Mouse (Mus musculus): Measurements from ENCODE around the gene Arfip1. TPM values are rescaled to one million over a fixed set of nuclear protein-coding genes. Genes with fewer than 3 reads are reported as not detected.

The Arfip1 gene
- polyA plus RNA-seq, 1 experiment from 2014 or later = 32.2 TPM

GRCm38 (mm10) chr3:84512774-84513515 is 69.5 kb downstream of the Arfip1 start:
- no peak for DNase-seq (ENCODE audit: low spot score)
- Histone ChIP-seq H3K4me3 (no peak overlapping the region), H3K9me3 (replicated peaks) (no peaks in the 10 kb centered on the region), H3K27ac (replicated peaks) (0 out of 2 replicates have a peak overlapping the region, but pooled peaks have one; percentile 33), H3K27me3 (ENCODE audit: low read depth, poor library complexity, severe bottlenecking) (no peaks in the 10 kb centered on the region), H3K4me1 (peaks cover 6% of the 10 kb centered on the region), H3K36me3 (no peaks in the 10 kb centered on the region; the same call in 1 of the 2 replicates)
- 83% methylated on average over 6 of the region's 6 CpGs for WGBS

GRCm38 (mm10) chr3:84505193-84505592 is 77.2 kb downstream of the Arfip1 start:
- 91% methylated on average over 4 of the region's 4 CpGs for WGBS
- Histone ChIP-seq H3K27ac (replicated peaks) (no peak overlapping the region), H3K36me3 (peaks cover 4% of the 10 kb centered on the region; the same call in 1 of the 2 replicates), H3K4me1 (peaks cover 23% of the 10 kb centered on the region), H3K9me3 (replicated peaks) (no peaks in the 10 kb centered on the region), H3K27me3 (ENCODE audit: low read depth, poor library complexity, severe bottlenecking) (no peaks in the 10 kb centered on the region), H3K4me3 (no peak overlapping the region)
- DNase-seq (ENCODE audit: low spot score) = no peak

GRCm38 (mm10) chr3:84504291-84504690 is 78.1 kb downstream of the Arfip1 start:
- H3K36me3 ChIP-seq = peaks cover 4% of the 10 kb centered on the region; the same call in 1 of the 2 replicates
- H3K27me3 ChIP-seq (ENCODE audit: low read depth, poor library complexity, severe bottlenecking) = no peaks in the 10 kb centered on the region
- H3K4me1 ChIP-seq = peaks cover 23% of the 10 kb centered on the region
- no peak for DNase-seq (ENCODE audit: low spot score)
- 91% methylated on average over 8 of the region's 8 CpGs for WGBS
- no peaks in the 10 kb centered on the region for H3K9me3 ChIP-seq (replicated peaks)
- H3K4me3 ChIP-seq = no peak overlapping the region
- H3K27ac ChIP-seq (replicated peaks) = no peak overlapping the region

- Histone ChIP-seq H3K36me3 (0 out of 2 replicates have a peak, but pooled peaks cover 4% of the 10 kb centered on the region), H3K4me1 (peaks cover 19% of the 10 kb centered on the region), H3K27me3 (ENCODE audit: low read depth, poor library complexity, severe bottlenecking) (no peaks in the 10 kb centered on the region), H3K4me3 (no peak overlapping the region), H3K27ac (replicated peaks) (no peak overlapping the region), H3K9me3 (replicated peaks) (no peaks in the 10 kb centered on the region)
- DNase-seq (ENCODE audit: low spot score) = no peak
- 78% methylated on average over 2 of the region's 2 CpGs for WGBS
Measured at GRCm38 (mm10) chr3:84502101-84502500, 80.3 kb downstream of the Arfip1 start.

GRCm38 (mm10) chr3:84500491-84500890 is 81.9 kb downstream of the Arfip1 start:
- Histone ChIP-seq H3K36me3 (peaks cover 7% of the 10 kb centered on the region; the same call in 1 of the 2 replicates), H3K9me3 (replicated peaks) (no peaks in the 10 kb centered on the region), H3K4me1 (peaks cover 19% of the 10 kb centered on the region), H3K27ac (replicated peaks) (no peak overlapping the region), H3K4me3 (no peak overlapping the region), H3K27me3 (ENCODE audit: low read depth, poor library complexity, severe bottlenecking) (no peaks in the 10 kb centered on the region)
- 89% methylated on average over 10 of the region's 10 CpGs for WGBS
- no peak for DNase-seq (ENCODE audit: low spot score)

GRCm38 (mm10) chr3:84497718-84498117 is 84.7 kb downstream of the Arfip1 start:
- no peak overlapping the region for H3K4me3 ChIP-seq
- H3K36me3 ChIP-seq = peaks cover 8% of the 10 kb centered on the region; the same call in 1 of the 2 replicates
- DNase-seq (ENCODE audit: low spot score) = no peak
- no peak overlapping the region for H3K27ac ChIP-seq (replicated peaks)
- H3K9me3 ChIP-seq (replicated peaks) = no peaks in the 10 kb centered on the region
- peaks cover 19% of the 10 kb centered on the region for H3K4me1 ChIP-seq
- no peaks in the 10 kb centered on the region for H3K27me3 ChIP-seq (ENCODE audit: low read depth, poor library complexity, severe bottlenecking)
- WGBS = 87% methylated on average over 11 of the region's 11 CpGs

- Histone ChIP-seq H3K27ac (replicated peaks) (no peak overlapping the region), H3K36me3 (peaks cover 11% of the 10 kb centered on the region; the same call in 1 of the 2 replicates), H3K4me3 (no peak overlapping the region), H3K4me1 (peaks cover 26% of the 10 kb centered on the region), H3K9me3 (replicated peaks) (no peaks in the 10 kb centered on the region), H3K27me3 (ENCODE audit: low read depth, poor library complexity, severe bottlenecking) (no peaks in the 10 kb centered on the region)
- 96% methylated on average over 8 of the region's 8 CpGs for WGBS
- DNase-seq (ENCODE audit: low spot score) = no peak
Measured at GRCm38 (mm10) chr3:84492657-84493056, 89.8 kb downstream of the Arfip1 start.

GRCm38 (mm10) chr3:84492148-84492547 is 90.3 kb downstream of the Arfip1 start:
- peaks cover 11% of the 10 kb centered on the region; the same call in 1 of the 2 replicates for H3K36me3 ChIP-seq
- H3K27ac ChIP-seq (replicated peaks) = no peak overlapping the region
- WGBS = 86% methylated on average over 4 of the region's 4 CpGs
- no peaks in the 10 kb centered on the region for H3K9me3 ChIP-seq (replicated peaks)
- no peaks in the 10 kb centered on the region for H3K27me3 ChIP-seq (ENCODE audit: low read depth, poor library complexity, severe bottlenecking)
- peaks cover 30% of the 10 kb centered on the region for H3K4me1 ChIP-seq
- DNase-seq (ENCODE audit: low spot score) = no peak
- H3K4me3 ChIP-seq = no peak overlapping the region

- Histone ChIP-seq H3K27ac (replicated peaks) (no peak overlapping the region; the same call in 1 of the 2 replicates), H3K4me3 (no peak overlapping the region), H3K36me3 (peaks cover 8% of the 10 kb centered on the region; the same call in 1 of the 2 replicates), H3K9me3 (replicated peaks) (no peaks in the 10 kb centered on the region), H3K27me3 (ENCODE audit: low read depth, poor library complexity, severe bottlenecking) (no peaks in the 10 kb centered on the region; the same call in 1 of the 2 replicates), H3K4me1 (peaks cover 33% of the 10 kb centered on the region)
- no peak for DNase-seq (ENCODE audit: low spot score)
- WGBS = 53% methylated on average over 6 of the region's 6 CpGs
Measured at GRCm38 (mm10) chr3:84488716-84489115, 93.7 kb downstream of the Arfip1 start.

GRCm38 (mm10) chr3:84484891-84485290 is 97.5 kb downstream of the Arfip1 start:
- 71% methylated on average over 3 of the region's 3 CpGs for WGBS
- Histone ChIP-seq H3K9me3 (replicated peaks) (no peaks in the 10 kb centered on the region), H3K27me3 (ENCODE audit: low read depth, poor library complexity, severe bottlenecking) (peaks cover 38% of the 10 kb centered on the region), H3K4me3 (no peak overlapping the region), H3K36me3 (no peaks in the 10 kb centered on the region), H3K4me1 (peaks cover 48% of the 10 kb centered on the region), H3K27ac (replicated peaks) (no peak overlapping the region)
- no peak for DNase-seq (ENCODE audit: low spot score)

GRCm38 (mm10) chr3:84484333-84484732 is 98.1 kb downstream of the Arfip1 start:
- no peak overlapping the region for H3K27ac ChIP-seq (replicated peaks)
- H3K27me3 ChIP-seq (ENCODE audit: low read depth, poor library complexity, severe bottlenecking) = peaks cover 44% of the 10 kb centered on the region
- DNase-seq (ENCODE audit: low spot score) = no peak
- H3K4me3 ChIP-seq = no peak overlapping the region
- no peaks in the 10 kb centered on the region for H3K9me3 ChIP-seq (replicated peaks)
- H3K4me1 ChIP-seq = peaks cover 52% of the 10 kb centered on the region
- H3K36me3 ChIP-seq = no peaks in the 10 kb centered on the region
- 76% methylated on average over 4 of the region's 4 CpGs for WGBS

- peaks cover 46% of the 10 kb centered on the region for H3K4me1 ChIP-seq
- 51% methylated on average over 6 of the region's 6 CpGs for WGBS
- peaks cover 66% of the 10 kb centered on the region for H3K27me3 ChIP-seq (ENCODE audit: low read depth, poor library complexity, severe bottlenecking)
- H3K4me3 ChIP-seq = no peak overlapping the region
- H3K9me3 ChIP-seq (replicated peaks) = no peaks in the 10 kb centered on the region
- H3K27ac ChIP-seq (replicated peaks) = no peak overlapping the region
- H3K36me3 ChIP-seq = no peaks in the 10 kb centered on the region
- peak; percentile 23 for DNase-seq (ENCODE audit: low spot score)
Measured at GRCm38 (mm10) chr3:84482121-84482520, 100.3 kb downstream of the Arfip1 start.

GRCm38 (mm10) chr3:84481104-84481503 is 101.3 kb downstream of the Arfip1 start:
- H3K27ac ChIP-seq (replicated peaks) = no peak overlapping the region
- DNase-seq (ENCODE audit: low spot score) = peak; percentile 48
- peaks cover 46% of the 10 kb centered on the region for H3K4me1 ChIP-seq
- peak overlapping the region; percentile 78 for H3K4me3 ChIP-seq
- WGBS = 2% methylated on average over 11 of the region's 11 CpGs
- no peaks in the 10 kb centered on the region for H3K36me3 ChIP-seq
- H3K9me3 ChIP-seq (replicated peaks) = no peaks in the 10 kb centered on the region
- peaks cover 76% of the 10 kb centered on the region for H3K27me3 ChIP-seq (ENCODE audit: low read depth, poor library complexity, severe bottlenecking)
